Mouse (Mus musculus): ENCODE measurements around the gene Rex1bd. TPM values are rescaled to one million over a fixed set of nuclear protein-coding genes. Genes with fewer than 3 reads are reported as not detected.
A peak's percentile ranks its signal among the peaks of the same experiment; 100 is the strongest.

Rex1bd gene
- total RNA-seq, 2 experiments from 2014 or later: 19.6 TPM; not detected in 1

DNA sequence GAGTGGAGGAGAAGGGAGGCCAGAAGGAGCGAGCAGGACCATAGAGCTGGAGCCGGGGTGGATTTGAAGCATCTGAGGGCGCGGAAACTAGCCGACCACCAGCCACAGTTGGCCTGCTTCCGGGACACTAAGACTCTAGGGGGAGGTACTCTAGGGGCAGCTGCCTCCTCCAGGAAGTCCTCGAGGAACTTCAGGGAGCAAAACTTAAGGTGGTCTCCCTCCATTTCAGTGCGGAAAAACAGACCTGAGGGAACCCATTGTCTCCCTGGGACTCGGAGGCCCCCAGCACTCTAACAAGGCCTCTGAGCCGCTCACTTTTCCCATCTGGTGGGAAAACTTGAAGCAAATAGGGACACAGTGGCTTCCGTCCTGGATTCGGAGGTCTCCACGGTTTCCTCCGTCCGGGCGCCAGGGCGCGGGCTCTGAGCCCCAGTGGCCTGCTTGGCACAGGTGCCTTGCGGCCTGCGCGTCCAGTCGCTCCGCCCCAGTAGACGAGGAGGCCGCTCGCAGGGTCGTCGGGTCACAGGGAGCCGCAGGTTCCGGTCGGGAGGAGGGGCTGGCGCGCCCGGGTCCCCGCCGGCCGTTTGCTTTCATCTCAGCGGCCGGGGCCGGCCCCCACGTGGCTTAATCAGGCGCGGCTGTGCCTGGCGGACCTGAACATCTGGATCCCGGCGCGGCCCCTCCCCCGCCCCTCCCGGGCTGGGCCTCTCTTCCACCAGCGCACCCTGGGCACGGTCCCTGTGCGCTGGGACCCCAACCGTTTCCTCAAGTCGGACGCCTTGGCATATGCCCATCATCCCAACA, 18.4 kb downstream of the Rex1bd start:
- ATAC-seq (replicated peaks; ENCODE audit: low FRiP score, poor library complexity, severe bottlenecking): no peak

DNA sequence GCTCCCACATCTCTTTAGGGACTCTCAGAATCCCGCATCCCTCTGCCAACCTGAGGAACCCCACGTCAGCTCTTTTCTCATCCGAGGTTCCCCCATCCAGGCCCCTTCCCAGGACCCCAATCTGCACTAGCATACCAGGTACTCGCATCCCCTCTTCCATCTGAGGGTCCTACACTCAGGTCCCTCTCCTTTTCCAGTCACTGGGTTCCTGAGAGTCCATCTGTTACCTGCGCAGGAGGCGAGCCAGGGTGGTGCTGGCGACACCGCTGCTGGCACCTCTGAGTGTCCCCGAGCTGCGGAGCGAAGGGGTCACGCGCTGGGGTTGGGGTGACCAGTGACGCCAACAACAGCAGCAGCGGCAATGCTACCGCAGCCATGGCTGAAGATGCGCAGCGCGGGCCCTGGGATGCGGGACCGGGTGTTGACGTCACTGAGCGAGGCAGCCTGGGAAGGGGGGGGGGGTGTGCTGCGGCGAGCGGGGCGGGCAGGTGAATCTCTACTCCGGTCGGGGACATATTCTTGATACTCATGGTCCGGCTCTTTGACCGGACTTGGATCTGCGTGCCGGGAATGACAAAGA, 19.5 kb downstream of the Rex1bd start, which contains the start of gene Tmem59l:
Gene Tmem59l, minus strand, starts transcription at position 418 of the 580 bp plus-strand sequence.
- no peak for ATAC-seq (replicated peaks; ENCODE audit: low FRiP score, poor library complexity, severe bottlenecking)

DNA sequence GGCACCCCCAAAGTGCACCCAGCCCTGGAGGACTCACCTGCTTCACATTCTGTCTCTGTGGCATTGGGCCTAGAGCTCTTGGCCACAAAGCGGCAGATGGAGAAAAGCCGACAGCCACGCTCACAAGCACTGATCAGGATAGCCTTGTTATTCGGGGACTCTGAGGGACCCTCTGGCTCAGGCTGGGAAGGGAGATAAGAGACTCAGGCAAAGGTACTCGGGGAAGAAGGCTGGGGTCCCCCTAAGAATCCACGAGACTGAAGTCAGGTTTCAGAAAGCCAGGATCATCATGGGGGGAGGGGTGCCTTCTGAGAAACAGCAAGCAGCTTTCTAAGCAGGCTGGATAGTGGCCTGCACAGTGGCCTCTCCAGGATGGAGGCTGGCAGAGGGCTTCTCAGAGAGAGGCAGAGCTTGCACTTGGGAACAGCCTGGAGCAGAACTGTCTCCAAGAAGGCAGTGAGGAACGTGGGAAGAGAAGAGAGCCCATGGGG, 20.3 kb downstream of the Rex1bd start:
- ATAC-seq (replicated peaks; ENCODE audit: low FRiP score, poor library complexity, severe bottlenecking): no peak

DNA sequence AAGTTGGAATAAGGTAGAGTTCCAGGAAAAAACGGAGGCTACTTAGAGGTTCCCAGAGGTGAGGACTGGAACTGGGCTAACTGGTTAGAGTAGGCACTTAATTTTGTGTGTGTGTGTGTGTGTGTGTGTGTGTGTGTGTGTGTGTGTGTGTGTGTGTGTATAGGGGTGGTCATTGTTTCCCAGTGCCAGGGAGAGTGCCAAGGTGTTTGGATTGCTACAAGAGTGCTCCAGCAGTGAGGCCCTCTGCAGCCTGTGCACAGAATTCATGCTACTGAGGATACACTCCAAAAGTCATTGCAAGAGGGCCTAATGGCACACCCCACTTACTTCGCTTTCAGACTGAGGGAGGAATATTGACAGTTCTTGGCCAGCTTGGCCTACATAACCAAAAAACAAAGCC, 23.6 kb downstream of the Rex1bd start:
- ATAC-seq (replicated peaks; ENCODE audit: low FRiP score, poor library complexity, severe bottlenecking): no peak

DNA sequence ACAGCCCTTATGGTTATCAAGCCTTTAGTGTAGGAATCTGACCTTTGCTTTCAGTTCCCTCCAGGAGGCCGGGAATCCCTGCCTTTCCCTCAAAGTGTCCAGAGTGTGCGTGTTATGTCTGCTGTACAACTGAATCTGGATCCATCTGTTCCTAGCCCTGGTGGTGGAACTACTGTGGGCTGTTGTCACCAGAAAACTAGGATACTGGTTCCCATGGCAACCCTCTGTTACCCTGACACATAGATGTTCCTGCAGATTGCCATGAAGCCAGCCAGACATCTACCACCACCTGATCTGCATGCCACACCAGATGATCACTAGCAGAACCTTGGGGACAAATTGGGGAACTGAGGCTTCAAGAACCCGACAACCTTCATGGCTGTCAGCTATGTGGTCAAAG, 24.6 kb downstream of the Rex1bd start:
- no peak for ATAC-seq (replicated peaks; ENCODE audit: low FRiP score, poor library complexity, severe bottlenecking)

DNA sequence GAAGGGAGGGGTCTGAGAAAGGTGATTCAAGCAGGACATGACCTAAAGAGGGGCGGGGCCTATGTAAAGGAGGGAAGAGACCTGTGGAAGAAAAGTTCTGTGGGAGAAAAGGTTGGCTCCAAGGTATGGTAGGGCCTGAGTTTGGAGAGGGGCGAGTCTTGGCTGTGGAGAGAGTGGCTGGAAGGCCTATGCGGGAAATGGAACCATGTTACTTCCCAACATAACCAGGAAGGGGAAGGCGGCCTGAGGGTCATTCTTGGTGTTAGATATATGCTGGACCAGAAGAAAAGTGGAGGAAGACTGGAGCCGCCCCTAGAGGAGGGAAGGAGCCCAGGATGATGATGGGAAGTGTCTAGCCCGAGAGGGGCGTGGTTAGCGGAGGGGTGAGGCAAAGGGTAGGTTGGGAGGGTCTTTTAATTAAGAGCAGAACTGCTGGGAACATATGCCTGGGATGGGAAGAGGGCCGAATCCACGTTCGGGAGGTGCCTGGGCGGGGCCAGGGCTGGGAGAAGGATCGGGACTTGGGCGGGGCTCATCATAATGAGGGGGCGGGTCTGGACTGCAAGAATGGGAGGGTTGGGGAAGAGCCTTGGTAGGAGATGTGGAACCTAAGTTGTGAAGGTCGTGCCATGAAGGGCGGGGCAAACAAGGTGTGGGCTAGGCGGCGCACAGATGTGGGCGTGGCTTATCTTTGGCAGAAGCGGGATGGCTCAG, 29.1 kb downstream of the Rex1bd start:
- peak; percentile 33; the same call in 1 of the 2 replicates for ATAC-seq (replicated peaks; ENCODE audit: low FRiP score, poor library complexity, severe bottlenecking)

DNA sequence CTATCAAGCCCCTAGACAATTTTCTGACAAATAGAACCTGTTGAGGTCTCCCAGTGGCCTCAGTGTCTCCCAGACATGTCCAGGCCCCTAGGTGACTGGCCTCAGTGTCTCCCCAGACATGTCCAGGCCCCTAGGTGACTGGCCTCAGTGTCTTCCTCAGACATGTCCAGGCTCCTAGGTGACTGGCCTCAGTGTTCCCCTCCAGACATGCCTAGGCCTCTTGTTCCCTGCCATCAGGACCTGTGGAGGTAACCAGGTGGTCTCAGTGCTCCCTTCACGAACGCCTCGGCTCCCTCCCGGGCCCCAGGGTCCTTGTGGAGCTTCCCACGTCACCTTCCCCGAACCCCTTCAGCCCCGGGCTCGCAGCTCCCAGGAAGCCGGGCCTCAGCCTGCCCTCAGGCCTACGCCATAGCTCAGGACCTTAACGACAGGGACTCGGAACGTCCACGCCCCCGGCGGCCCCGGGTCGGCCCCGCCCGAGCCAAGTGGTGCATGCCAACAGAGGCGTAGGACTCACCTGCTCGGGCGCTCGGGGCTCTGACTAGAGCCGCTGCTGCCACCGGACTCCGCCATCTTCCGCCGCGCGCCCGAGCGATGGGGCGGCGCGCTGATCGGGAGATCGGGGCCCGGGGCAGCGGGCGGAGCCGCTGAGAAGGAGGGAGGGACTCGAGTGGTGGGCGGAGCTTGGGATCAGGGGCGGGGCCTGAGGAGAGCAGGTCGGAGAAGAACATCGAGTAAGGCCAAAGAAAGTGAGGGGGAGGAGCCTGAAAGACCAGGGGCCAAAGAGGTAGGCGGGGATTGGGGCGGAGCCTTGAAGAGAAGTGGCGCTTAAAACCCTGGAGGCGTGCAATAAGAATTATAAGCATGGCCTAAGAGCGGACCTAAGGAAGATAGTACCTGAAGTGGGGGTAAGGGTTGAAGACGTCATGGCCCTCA, 30.0 kb downstream of the Rex1bd start, which contains the start of gene Klhl26:
Gene Klhl26, minus strand, starts transcription at position 636 of the 936 bp plus-strand sequence.
- peak; percentile 87 for ATAC-seq (replicated peaks; ENCODE audit: low FRiP score, poor library complexity, severe bottlenecking)

DNA sequence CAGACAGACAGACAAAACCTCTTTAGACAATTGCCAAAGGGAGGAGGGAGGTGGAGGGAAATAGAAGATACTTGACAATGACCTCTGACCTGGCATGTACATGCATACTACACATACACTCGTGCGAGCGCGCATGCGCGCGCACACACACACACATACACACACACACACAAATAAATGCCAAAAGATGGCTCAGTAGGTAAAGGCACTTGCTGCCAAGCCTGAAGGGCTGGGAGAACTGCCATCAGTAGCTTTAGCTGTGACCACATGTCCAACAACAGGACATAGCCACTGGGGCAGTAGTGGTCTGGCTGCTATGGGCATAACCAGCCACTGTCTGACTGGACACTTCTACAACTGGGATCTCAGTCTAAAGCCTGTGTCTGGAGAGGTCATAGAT, 34.7 kb downstream of the Rex1bd start:
- ATAC-seq (replicated peaks; ENCODE audit: low FRiP score, poor library complexity, severe bottlenecking): no peak

DNA sequence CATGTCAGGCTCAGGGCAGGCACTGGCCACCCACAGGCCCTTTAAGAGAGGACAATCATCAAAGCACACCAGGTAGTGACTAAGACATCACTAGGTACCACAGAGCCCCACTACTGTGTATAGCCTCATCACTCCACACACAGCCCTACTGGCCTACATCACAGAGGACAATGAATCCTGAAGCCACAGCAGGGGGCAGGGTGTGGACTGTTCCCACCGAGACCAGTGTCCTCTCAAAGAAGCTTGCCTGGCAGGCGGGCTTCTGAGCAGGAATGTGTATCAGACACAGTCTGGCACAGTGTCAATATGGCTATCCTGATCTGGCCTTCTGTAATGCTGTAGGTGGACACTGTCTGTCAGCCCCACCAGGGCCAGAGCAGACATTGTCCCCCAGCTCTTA, 36.6 kb downstream of the Rex1bd start:
- ATAC-seq (replicated peaks; ENCODE audit: low FRiP score, poor library complexity, severe bottlenecking): no peak

DNA sequence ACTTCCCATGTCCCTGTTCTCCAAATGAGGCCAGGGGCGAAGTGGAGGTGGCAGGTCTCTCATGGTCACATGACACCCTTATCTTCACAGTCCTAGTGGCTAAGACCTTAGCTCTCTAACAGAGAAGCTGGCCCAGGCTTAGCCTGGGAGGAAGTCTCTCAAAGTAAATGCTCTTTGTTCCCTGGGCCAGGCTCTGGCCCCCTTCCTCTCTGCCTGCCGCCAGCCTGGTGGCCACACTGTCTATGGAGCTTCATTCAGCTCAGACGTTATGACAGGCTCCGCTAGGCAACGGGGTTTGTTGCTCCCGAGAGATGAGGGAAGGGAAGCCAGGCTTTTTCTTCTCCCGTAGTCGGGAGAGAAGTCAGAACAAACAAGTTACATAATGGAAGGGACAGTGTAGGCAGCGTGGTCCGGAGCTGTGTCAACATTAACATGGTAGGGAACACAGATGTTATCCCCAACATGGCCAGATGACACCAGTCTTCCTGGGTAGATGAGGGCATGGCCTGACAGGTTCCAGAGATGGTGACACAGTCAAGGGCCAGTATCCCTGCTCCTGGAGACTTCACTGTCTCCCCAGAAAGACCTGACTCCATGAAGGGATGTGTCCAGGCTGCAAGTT, 37.1 kb downstream of the Rex1bd start:
- ATAC-seq (replicated peaks; ENCODE audit: low FRiP score, poor library complexity, severe bottlenecking): no peak

DNA sequence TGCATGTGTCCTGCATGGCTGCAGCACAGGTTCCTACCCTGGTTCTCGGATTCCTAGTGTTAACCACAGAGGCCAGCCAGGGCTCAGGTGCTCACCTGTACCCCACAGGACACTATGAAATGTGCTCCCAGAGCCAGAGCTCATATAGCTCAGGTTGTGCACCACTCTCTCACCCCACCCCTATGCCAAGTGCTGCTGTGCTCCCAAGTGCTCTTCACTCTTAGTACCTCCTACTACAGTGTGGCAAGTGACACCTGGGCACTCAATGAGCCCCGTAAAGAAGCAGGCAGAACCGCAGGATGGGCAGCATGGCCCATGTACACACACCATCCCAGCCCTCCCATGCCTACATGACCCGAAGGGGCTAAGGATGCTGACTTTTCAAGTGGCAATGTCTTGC, 37.8 kb downstream of the Rex1bd start:
- ATAC-seq (replicated peaks; ENCODE audit: low FRiP score, poor library complexity, severe bottlenecking): no peak

DNA sequence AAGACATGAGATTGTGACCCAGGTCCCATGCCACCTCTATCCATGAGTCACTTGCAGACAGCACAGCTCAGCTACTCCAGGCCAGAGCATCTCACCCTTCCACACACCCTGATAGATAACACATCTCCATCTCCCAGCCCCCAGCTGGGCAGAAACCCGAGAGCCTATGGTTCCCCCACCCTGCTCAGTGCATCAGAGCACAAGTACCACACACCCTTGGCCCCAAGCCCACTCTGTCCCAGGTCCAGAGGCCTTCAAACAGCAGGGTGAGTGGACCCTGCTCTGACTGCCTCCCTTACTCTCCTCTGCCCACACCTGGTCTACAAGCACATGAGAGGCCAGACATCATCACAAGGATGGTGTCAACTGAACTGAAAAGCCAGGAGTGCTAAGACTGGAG, 38.6 kb downstream of the Rex1bd start:
- no peak for ATAC-seq (replicated peaks; ENCODE audit: low FRiP score, poor library complexity, severe bottlenecking)

DNA sequence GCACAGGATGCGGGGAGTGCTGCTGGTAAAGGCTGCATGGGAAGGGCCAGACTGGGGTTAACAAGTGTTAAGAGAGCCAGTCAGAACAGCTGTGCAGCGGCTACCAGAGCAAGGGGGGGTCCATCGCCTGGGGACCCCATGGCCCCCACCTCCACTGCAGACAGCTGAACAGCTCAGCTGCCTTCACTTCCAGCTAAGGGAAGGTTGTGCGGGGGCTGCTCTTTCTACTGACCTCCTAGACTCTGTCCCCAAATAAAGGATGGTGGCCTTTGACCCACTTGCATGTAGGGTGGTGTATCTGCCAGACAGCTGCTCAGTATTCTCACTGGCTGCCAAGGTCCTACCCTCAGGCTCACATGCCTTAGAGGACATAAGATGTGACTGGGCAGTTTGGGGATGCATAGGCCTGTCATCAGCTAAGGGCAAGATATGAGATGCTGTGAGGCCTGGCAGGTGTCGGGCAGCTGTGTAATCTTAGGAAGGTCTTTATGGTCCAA, 39.3 kb downstream of the Rex1bd start:
- no peak for ATAC-seq (replicated peaks; ENCODE audit: low FRiP score, poor library complexity, severe bottlenecking)

DNA sequence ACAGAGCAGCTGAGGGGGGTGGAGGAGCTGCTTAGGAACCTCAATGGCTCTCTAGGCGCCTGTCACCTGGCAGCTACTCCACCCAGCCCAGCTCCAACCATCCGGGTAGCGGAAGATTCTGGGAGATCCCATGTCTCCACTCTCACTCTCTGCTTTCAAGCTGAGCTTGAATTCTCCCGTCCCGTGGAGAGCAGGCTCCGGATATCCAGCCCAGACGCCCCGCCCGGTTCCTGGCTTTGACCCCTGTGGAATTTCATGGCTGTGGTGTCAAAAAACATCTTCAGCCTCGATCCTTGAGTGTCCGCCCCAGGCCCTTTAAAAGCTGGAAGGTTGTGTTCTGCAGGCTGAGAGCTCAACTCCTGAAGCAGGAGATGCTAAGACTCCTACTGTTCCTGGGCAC, 39.8 kb downstream of the Rex1bd start:
- ATAC-seq (replicated peaks; ENCODE audit: low FRiP score, poor library complexity, severe bottlenecking): no peak

DNA sequence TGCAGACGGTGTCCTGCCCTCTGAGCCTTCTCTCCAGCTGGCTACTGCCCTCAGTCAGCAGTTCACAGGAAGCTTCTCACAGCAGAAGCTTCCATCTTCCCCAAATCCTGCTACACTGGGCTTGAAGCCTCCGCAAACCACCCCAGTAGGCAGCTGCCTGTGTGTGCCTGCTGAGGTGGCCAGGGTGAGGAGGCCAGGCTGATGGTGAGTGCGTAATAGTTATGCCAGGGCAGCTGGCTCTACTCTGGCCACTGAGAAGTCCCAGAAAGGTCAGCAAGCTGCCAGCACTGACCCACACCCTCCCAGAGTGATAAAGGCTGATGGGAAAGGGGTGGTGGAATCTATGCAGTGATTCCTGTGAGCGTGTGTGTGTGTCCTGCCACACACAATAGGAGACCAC, 40.2 kb downstream of the Rex1bd start:
- ATAC-seq (replicated peaks; ENCODE audit: low FRiP score, poor library complexity, severe bottlenecking): no peak

DNA sequence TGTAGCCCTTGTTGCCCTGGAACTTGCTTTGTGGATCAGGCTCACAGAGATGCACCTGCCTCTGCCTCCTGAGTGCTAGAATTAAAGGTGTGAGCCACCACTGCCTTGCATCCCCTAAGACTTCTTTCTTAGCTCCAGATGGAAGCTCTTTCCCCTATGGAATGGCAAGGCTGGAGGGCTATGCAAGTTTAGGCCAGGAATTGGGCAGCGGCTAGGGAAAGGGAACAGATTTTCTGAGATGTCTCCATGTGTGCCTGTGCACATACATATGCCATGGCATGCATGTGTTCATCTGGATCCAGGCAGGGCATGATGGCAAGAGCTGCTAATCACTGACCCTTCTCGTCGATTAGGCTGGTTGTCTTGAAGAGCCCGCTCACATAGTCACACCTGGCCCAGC, 40.9 kb downstream of the Rex1bd start:
- ATAC-seq (replicated peaks; ENCODE audit: low FRiP score, poor library complexity, severe bottlenecking): no peak

DNA sequence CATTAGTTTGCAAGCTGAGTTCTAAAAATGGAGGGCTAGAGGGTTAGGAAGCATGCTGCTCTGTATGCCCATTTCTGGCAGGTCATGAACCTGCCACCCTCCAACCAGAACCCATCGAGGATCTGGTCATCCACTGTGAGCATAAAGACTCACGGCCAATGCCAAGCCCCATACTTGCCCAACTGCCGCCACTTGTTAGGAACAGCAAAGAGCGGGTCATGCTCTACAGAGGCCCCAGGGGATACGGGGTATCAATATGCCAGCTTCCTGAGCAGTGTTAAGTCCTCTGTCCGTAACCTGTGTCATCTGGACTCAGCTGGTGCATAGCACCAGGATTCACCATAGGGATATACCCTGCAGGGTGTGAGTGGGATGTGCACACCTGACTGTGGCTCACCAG, 42.4 kb downstream of the Rex1bd start:
- no peak for ATAC-seq (replicated peaks; ENCODE audit: low FRiP score, poor library complexity, severe bottlenecking)

DNA sequence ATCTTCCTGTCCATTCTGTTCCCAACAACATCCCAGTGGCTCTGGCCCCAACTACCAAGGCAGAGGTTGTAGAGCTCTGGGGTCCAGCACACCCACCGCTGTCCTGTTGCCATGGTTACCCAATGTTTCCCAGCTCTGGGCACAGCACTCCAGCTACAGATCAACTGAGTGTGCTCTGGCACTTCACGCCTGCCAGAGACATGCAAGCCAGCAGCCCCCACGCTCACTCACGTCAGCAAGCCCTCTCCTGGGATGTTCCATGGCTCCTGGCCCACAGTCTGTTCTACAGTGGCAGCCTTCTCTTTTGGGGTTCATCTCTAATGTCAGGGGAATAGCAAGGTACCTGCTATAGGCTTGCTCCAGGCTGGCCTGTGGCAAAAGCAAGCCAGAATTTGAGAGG, 43.2 kb downstream of the Rex1bd start:
- ATAC-seq (replicated peaks; ENCODE audit: low FRiP score, poor library complexity, severe bottlenecking): no peak

DNA sequence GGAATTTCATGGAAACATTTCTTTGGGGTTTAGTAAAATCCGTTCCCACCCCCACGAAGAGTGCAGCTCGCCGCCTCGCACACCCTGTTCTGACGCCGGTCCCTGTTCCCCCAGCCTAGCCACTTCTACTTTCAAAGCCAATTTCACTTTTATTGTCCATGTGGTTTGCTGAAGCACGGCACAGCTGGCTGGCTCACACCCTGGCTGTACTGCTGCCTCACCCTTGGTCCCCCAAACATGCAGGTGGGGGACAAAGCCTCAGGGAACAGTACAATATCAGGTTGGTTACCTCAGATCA, 44.1 kb downstream of the Rex1bd start:
- no peak for ATAC-seq (replicated peaks; ENCODE audit: low FRiP score, poor library complexity, severe bottlenecking)

Measured in erythroid progenitor cell, adult 5-6 weeks (primary cell).